Mouse (Mus musculus): ENCODE data around the gene Tmem135. TPM values are rescaled to one million over a fixed set of nuclear protein-coding genes. Genes with fewer than 3 reads are reported as not detected.

The Tmem135 gene
- polyA plus RNA-seq, 1 experiment from 2014 or later, result 19.5 TPM

DNA sequence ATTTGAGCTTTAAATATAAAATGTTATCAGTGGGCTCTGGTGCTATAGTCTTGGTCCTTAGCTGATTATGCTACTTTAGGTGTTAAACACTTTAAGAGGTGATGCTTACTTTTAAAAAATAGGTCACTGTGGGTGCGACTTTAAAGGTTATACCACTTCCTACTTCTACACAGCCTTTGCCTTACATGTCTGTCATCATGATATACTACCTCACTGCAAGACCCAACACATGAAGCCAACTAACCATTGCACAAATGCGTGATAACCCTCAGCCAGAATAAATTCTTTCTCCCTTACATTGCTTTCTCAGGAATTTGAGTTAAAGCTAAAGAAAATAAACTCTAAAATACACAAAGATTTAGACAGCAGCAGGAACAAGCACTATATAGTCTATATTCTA lies 150.7 kb downstream of the Tmem135 start:
- H3K9me3 ChIP-seq, result no peaks in the 10 kb centered on the region
- ATAC-seq (ENCODE audit: low FRiP score, low read depth), result no peak
- H3K36me3 ChIP-seq, result no peaks in the 10 kb centered on the region
- WGBS, result 78% methylated on average over 2 of the region's 2 CpGs
- no peak overlapping the region for H3K9ac ChIP-seq
- no peaks in the 10 kb centered on the region for H3K27me3 ChIP-seq (replicated peaks)
- no peak overlapping the region for H3K4me2 ChIP-seq (replicated peaks)
- H3K4me1 ChIP-seq, result no peaks in the 10 kb centered on the region
- no peak overlapping the region for H3K27ac ChIP-seq
- no peak overlapping the region for H3K4me3 ChIP-seq

DNA sequence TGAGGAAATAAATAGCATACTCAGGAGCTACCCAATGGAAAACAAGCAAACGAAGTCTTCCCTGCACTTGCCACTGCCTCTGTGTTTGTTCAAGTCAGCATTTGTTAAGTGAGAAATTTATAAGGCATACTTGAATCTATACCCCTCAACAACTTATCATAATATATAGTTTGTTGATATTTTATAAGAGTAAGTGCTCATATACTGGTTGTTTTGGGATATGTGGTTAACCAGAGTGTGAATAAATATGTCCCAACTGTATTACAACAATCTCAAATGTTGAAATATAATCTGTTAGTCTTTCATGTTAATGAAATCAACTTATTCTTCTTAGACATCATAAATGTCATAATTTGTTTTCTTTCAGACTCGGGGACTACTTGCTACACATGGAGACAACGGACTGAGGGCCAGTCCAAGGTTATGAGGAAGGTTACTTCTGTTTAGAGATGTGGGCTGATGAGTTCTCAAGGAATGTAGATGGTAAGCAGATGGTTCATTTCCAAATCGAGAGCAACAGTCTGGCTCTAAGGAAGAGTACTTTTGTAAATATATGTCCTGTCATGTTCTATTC lies 152.1 kb downstream of the Tmem135 start:
- no peaks in the 10 kb centered on the region for H3K9me3 ChIP-seq
- H3K27ac ChIP-seq, result no peak overlapping the region
- H3K4me3 ChIP-seq, result no peak overlapping the region
- H3K27me3 ChIP-seq (replicated peaks), result no peaks in the 10 kb centered on the region
- H3K9ac ChIP-seq, result no peak overlapping the region
- H3K36me3 ChIP-seq, result no peaks in the 10 kb centered on the region
- no peak overlapping the region for H3K4me2 ChIP-seq (replicated peaks)
- H3K4me1 ChIP-seq, result no peaks in the 10 kb centered on the region
- no peak for ATAC-seq (ENCODE audit: low FRiP score, low read depth)
- WGBS, result 83% methylated on average over 4 of the region's 4 CpGs

DNA sequence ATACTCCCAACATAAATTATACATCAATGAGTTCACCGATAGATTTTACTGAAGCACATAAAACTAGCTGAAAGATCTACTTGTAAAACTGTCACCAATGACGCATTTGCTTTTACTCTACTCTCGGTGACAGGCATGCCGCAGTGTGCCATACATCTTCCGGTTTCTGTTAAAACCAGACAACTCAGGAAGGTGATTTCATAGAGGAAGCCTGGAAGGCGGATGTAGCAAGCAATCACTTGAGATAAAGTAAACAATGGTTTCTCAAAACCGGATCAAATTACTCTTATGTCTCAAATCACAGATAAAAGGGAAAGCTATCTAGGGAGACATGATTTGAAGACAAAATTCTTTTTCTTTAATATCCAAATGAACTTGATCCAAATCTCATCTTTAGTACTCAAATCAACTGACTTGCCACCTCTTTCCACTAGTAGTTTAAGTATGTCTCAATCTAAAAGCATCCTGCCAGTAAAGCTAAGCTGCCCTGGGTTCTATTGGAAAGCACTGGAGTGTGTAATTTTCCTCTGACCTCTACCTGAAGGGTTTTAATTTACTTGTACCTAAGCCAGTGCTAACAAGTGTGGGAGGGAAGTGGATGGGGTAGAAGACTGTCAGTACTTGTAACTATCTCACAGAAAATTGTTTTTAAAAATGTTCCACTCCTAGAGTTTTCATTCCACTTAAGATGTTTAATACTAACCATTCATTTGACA lies 155.7 kb downstream of the Tmem135 start:
- 41% methylated on average over 7 of the region's 7 CpGs for WGBS
- no peak overlapping the region for H3K9ac ChIP-seq
- no peak overlapping the region for H3K4me3 ChIP-seq
- ATAC-seq (ENCODE audit: low FRiP score, low read depth), result no peak
- no peaks in the 10 kb centered on the region for H3K9me3 ChIP-seq
- no peaks in the 10 kb centered on the region for H3K36me3 ChIP-seq
- no peak overlapping the region for H3K27ac ChIP-seq
- H3K4me1 ChIP-seq, result no peaks in the 10 kb centered on the region
- H3K27me3 ChIP-seq (replicated peaks), result no peaks in the 10 kb centered on the region
- no peak overlapping the region for H3K4me2 ChIP-seq (replicated peaks)

DNA sequence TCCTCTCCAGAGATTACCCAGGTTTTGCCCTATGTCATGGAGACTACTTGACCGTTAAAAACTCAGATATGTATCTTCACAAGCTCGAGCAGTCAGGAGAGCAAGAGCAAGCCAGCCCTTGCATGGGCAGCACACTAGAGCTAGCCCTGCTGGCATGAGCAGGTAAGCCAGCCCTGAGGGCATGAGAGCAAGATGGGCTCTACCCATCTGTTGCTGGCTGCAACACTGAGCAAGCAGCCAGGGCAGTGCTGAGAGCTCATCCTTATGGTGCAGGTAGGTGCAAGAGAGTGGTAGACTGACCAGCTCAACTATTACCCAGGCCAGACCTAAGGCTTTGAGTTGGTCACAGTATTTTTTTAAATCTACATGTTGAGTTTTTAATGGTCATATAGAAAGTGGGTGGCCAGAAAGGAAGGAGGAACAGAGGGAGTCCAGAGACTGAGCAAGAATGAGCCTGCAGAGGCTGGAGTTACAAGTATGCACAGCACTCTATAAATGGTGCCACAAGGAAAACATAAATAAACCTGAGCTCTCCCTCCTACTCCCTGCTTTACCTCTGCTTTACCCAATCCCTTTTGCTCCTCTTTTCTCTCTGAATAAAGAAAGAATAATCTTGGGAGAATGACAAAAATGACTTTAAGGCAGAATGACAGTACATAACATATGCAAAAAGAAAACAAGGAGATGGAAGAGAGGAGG lies 156.9 kb downstream of the Tmem135 start:
- Histone ChIP-seq H3K4me3 (no peak overlapping the region), H3K9me3 (no peaks in the 10 kb centered on the region), H3K9ac (no peak overlapping the region), H3K4me1 (no peaks in the 10 kb centered on the region), H3K27ac (no peak overlapping the region), H3K27me3 (replicated peaks) (no peaks in the 10 kb centered on the region), H3K4me2 (replicated peaks) (no peak overlapping the region), H3K36me3 (no peaks in the 10 kb centered on the region)
- ATAC-seq (ENCODE audit: low FRiP score, low read depth), result no peak
- WGBS, result 91% methylated on average over 2 of the region's 2 CpGs

DNA sequence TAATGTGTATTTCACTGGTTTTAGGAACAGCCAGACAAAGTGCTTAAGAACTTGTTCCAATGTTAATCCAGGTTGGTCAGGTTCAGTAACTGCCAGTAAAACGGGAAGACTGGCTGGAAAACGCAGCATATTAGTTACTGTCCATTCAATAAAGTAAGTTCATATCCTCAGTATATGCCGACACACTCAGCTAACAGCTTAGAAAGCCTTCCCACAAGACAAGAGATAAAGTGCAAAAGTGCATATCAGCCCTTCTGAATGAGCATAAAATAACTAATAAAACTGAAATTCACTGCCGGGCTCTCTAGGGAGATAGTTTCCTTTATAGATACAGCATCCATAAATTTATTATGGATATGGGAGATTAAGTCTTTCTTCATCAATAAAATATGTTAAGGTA lies 161.5 kb downstream of the Tmem135 start:
- WGBS, result 89% methylated on average over 4 of the region's 4 CpGs
- no peak for ATAC-seq (ENCODE audit: low FRiP score, low read depth)
- no peak overlapping the region for H3K4me2 ChIP-seq (replicated peaks)

DNA sequence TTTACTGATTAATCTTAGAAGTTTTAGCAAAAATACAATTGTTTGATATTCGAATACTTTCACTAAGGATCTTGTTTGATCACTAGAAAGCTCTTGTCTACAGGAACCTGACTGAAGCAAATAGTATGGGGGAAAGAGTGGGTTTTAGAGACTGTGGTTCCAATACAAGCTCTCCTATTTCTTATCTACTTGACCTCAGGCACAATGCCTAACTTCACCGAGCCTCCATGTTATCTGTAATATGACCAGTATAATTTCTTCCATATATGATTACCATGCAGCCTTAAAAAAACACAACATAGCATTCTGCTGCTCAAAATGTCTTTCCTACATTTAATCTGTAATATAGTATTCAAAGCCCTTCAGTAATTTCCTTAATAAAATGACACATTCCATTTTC lies 161.9 kb downstream of the Tmem135 start:
- Histone ChIP-seq H3K27me3 (replicated peaks) (no peaks in the 10 kb centered on the region), H3K36me3 (no peaks in the 10 kb centered on the region), H3K4me1 (no peaks in the 10 kb centered on the region), H3K4me3 (no peak overlapping the region), H3K9me3 (no peaks in the 10 kb centered on the region), H3K4me2 (replicated peaks) (no peak overlapping the region), H3K9ac (no peak overlapping the region), H3K27ac (no peak overlapping the region)
- 91% methylated on average over 2 of the region's 2 CpGs for WGBS
- no peak for ATAC-seq (ENCODE audit: low FRiP score, low read depth)

More for the DNA sequence above, 161.5 kb downstream of the Tmem135 start:
- Histone ChIP-seq H3K4me1 (no peaks in the 10 kb centered on the region), H3K27me3 (replicated peaks) (no peaks in the 10 kb centered on the region), H3K9ac (no peak overlapping the region), H3K27ac (no peak overlapping the region), H3K4me3 (no peak overlapping the region), H3K9me3 (no peaks in the 10 kb centered on the region), H3K36me3 (no peaks in the 10 kb centered on the region)

DNA sequence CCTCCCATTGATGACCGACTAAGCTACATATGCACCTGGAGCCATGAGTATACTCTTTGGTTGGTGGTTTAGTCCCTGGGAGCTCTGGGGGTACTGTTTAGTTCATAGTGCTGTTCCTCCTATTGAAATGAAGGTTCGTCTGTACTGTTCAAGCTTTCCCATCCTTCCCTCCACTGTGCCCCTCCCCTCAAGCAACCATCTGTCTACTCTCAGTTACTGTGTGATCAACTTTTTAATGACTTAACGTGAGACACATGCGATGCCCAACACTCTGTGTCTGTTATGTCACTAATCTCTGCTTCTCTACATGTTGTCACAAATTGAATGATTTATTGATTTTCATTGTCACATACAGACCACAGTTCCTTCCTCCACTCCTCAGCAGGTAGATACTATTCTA lies 164.4 kb downstream of the Tmem135 start:
- Histone ChIP-seq H3K36me3 (no peaks in the 10 kb centered on the region), H3K9me3 (no peaks in the 10 kb centered on the region), H3K4me1 (no peaks in the 10 kb centered on the region), H3K27me3 (replicated peaks) (no peaks in the 10 kb centered on the region), H3K9ac (no peak overlapping the region), H3K4me3 (no peak overlapping the region), H3K4me2 (replicated peaks) (no peak overlapping the region), H3K27ac (no peak overlapping the region)
- no peak for ATAC-seq (ENCODE audit: low FRiP score, low read depth)
- 89% methylated on average over 4 of the region's 4 CpGs for WGBS

DNA sequence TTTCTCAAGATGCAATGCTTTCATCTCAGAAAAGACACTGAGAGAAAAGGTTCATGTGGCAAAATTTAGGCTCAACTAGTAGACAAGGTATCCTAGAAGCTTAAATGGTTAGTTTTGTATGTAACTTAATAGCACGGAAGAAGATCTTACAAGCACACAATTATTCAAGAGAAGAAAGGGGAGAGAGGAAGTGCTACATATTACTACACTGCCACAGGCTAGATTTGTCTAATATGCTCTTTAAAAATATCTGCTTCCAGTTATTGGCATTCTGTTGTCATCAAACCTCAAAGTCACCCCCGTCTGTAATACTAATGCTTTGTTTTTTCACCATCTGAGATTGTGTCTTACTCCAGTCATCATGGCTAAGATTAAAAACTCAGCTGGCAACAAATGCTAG lies 167.4 kb downstream of the Tmem135 start:
- Histone ChIP-seq H3K4me3 (no peak overlapping the region), H3K9ac (no peak overlapping the region), H3K27me3 (replicated peaks) (no peaks in the 10 kb centered on the region), H3K9me3 (no peaks in the 10 kb centered on the region), H3K4me2 (replicated peaks) (no peak overlapping the region), H3K4me1 (no peaks in the 10 kb centered on the region), H3K27ac (no peak overlapping the region), H3K36me3 (no peaks in the 10 kb centered on the region)
- WGBS, result 91% methylated on average over 2 of the region's 2 CpGs
- ATAC-seq (ENCODE audit: low FRiP score, low read depth), result no peak

DNA sequence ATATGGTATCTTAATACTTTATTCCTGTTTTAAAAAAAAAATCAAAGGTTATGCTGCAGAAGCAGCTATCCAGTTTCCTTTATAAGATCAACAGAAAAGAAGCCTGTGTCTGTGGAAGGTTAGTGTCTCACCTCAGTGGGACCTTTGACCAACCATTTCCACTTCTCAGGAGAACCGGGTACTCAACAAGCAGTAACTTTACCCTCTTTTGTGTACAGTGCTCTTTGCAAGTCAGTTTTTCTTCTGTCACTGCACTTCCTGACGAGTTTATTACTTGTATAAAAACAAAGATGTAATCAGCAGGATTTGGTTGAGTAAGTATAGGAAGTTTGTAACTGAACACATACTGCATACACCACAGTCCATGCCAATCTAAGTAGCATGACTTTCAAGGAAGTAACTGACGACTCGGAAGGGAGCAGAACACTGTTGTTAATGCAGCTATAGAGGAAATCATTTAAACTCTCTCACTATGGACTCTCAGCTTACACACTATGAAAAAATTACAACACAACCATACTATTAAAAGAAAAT lies 168.0 kb downstream of the Tmem135 start:
- Histone ChIP-seq H3K4me2 (replicated peaks) (no peak overlapping the region), H3K27me3 (replicated peaks) (no peaks in the 10 kb centered on the region), H3K36me3 (no peaks in the 10 kb centered on the region), H3K9me3 (no peaks in the 10 kb centered on the region), H3K4me1 (no peaks in the 10 kb centered on the region), H3K4me3 (no peak overlapping the region), H3K9ac (no peak overlapping the region), H3K27ac (no peak overlapping the region)
- ATAC-seq (ENCODE audit: low FRiP score, low read depth), result no peak
- WGBS, result 74% methylated on average over 4 of the region's 4 CpGs

DNA sequence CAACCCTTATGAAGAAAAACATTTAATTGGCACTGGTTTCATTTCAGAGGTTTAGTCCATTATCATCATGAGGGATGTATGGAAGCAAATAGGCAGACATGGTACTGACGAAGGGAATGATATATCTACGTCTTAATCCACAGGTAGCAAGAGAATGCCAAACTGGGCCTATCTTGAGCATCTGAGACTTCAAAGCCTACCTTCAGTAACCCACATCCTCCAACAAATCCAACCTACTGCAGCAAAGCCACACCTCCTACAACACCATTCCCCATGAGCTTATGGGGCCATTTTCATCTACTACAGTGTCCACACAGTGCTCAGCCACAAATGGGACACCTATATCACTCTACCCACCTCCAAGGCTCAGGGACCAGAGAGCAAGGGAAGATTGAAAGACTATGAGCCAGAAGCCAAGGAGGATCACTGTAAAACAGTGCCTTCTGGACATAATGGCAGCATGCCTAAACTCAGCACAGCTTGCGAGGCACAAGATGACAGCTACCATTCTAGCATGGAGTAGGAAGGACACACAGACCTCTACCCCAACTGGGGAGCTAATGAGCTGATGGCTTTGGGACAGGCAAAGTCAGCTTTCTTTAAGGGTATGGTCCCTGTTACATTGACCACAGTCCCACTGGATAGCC lies 171.4 kb downstream of the Tmem135 start:
- Histone ChIP-seq H3K9me3 (no peaks in the 10 kb centered on the region), H3K27me3 (replicated peaks) (no peaks in the 10 kb centered on the region), H3K4me2 (replicated peaks) (no peak overlapping the region), H3K36me3 (no peaks in the 10 kb centered on the region), H3K9ac (no peak overlapping the region), H3K27ac (no peak overlapping the region), H3K4me1 (no peaks in the 10 kb centered on the region), H3K4me3 (no peak overlapping the region)
- WGBS, result 92% methylated on average over 3 of the region's 3 CpGs
- ATAC-seq (ENCODE audit: low FRiP score, low read depth), result no peak

DNA sequence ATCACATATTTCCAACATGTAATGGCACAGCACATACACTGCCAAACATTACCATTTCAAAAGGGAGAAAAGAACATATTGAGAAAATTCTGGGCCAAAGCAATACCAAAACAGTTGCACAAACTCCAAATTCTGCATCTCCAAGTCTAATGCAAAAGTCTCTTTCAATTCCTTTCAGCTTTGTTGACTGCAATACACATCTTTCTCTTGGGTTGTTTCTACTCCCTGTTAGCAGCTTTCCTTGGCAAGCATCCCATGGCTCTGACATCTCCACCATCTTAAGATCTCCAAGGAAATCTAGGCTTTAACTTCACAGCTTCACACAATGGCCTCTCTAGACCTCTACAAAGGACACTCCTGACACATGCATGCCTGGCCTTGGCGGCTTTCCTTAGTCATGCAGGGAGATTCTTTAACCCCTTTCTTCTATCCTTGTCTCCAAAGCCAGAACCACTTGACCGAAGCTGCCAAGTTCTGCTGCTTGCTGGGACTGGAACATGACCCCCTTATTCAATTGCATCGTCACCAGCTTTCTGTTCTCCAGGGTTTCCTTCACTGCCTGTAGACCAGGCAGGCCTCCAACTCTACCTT lies 172.7 kb downstream of the Tmem135 start:
- Histone ChIP-seq H3K9me3 (no peaks in the 10 kb centered on the region), H3K27me3 (replicated peaks) (no peaks in the 10 kb centered on the region), H3K4me2 (replicated peaks) (no peak overlapping the region), H3K27ac (no peak overlapping the region), H3K36me3 (no peaks in the 10 kb centered on the region), H3K9ac (no peak overlapping the region), H3K4me3 (no peak overlapping the region), H3K4me1 (no peaks in the 10 kb centered on the region)
- 94% methylated on average over 3 of the region's 3 CpGs for WGBS
- ATAC-seq (ENCODE audit: low FRiP score, low read depth), result no peak

DNA sequence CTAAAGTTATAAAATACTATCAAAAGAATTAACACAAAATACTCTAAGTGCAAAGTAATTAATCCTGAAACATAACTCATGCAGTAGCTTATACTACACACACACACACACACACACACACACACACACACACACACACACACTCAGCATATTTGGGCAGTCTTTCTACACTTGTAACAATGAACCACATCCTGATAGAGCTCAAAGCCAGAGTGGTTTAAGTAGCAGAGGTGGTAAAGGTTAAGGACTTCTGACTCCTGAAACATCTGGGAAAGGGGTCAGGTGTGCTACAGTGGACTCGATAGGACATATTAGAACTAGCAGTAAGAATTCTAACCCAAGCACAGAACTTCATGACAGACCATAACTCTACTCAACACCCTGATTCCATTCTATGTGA lies 181.4 kb downstream of the Tmem135 start:
- no peaks in the 10 kb centered on the region for H3K4me1 ChIP-seq
- no peak overlapping the region for H3K4me2 ChIP-seq (replicated peaks)
- H3K9me3 ChIP-seq, result no peaks in the 10 kb centered on the region
- no peaks in the 10 kb centered on the region for H3K36me3 ChIP-seq
- no peak overlapping the region for H3K27ac ChIP-seq
- no peak overlapping the region for H3K9ac ChIP-seq
- WGBS, result 76% methylated on average over 1 of the region's 1 CpGs
- ATAC-seq (ENCODE audit: low FRiP score, low read depth), result no peak
- no peaks in the 10 kb centered on the region for H3K27me3 ChIP-seq (replicated peaks)
- no peak overlapping the region for H3K4me3 ChIP-seq

All from neural tube, embryonic 12.5 days (tissue).